8 mouse cellular contexts compared by ENCODE assay signal in the genomic region with DNA sequence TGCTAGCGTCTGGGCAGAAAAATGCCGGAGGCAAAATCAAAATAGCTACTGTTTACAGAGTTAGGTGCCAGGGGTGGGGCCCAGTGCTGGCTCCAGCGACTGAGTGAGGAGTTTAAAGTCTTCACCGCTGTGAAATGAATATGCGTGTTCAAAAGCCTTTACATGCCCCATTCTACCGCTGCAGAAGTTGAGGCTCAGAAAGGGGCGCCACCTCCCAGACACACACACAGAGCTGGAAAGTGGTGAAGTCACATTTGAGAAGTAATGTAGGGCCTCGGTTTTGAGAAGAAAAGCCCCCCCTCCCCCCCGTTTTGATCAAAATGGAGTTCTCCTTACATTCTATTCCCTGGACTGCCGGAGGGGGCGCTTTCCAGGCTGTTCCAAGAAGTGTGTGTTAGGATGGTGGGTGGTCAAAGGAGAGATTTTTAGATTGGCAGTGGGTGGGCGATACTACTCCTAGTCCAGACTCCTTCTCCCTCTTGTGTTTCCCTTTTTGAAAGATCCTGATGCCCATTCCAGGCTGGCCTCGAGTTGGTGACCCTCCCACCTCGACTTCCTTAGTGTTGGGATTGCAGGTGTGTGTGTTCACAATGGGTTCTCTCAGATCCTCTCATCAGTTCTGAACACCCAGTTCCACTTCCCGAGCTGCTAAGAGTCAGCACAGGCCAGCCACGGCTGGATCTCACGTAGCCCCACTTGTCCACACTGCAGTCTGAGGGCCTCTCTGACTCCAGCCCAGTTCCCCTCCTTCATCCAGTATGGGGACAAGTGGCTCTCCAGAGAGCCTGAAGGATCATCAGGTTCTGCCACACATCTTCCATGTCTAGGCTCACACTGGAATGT.
DNase-seq lines count a peak whose midpoint lies in the region; ATAC-seq and TF ChIP-seq lines count a peak whose summit lies in the region.

No protein-coding gene starts in this region.

- H3K27ac ChIP-seq in heart, embryonic 16.5 days (ENCODE audit: low read length): no peak overlapping the region
- no peak overlapping the region for H3K27ac ChIP-seq in embryonic facial prominence, embryonic 14.5 days (replicated peaks; ENCODE audit: low read depth, low read length)
- H3K27ac ChIP-seq in limb, embryonic 12.5 days: no peak overlapping the region
- H3K27ac ChIP-seq in midbrain, postnatal 0 days (ENCODE audit: low read depth, low read length): no peak overlapping the region

- no peak for ATAC-seq in heart, embryonic 16.5 days (replicated peaks; ENCODE audit: extremely low read depth, insufficient read depth, low FRiP score)
- no peak for ATAC-seq in embryonic facial prominence, embryonic 14.5 days (ENCODE audit: low read depth)
- ATAC-seq in limb, embryonic 12.5 days (ENCODE audit: insufficient number of reproducible peaks, insufficient read depth, low FRiP score, low TSS enrichment, low read depth): no peak
- no peak for ATAC-seq in midbrain, postnatal 0 days (ENCODE audit: low FRiP score)

- peak overlapping the region; percentile 28 for H3K4me2 ChIP-seq in heart, embryonic 16.5 days (ENCODE audit: low read depth, low read length)
- H3K4me2 ChIP-seq in embryonic facial prominence, embryonic 14.5 days (ENCODE audit: low read depth, low read length): peak overlapping the region; percentile 39
- peak overlapping the region; percentile 48 for H3K4me2 ChIP-seq in limb, embryonic 12.5 days
- no peak overlapping the region; the same call in 1 of the 2 replicates for H3K4me2 ChIP-seq in midbrain, postnatal 0 days (ENCODE audit: low read depth, low read length, poor library complexity, severe bottlenecking)

- no peak for DNase-seq in heart, adult 8-10 months (ENCODE audit: low spot score)
- DNase-seq in embryonic facial prominence, embryonic 14.5 days (ENCODE audit: low spot score): no peak
- DNase-seq in midbrain, postnatal 0 days (ENCODE audit: low spot score): peak; percentile 34
- no peak for DNase-seq in layer of hippocampus, adult 9-11 months
- DNase-seq in right cerebral cortex, adult 2 months (ENCODE audit: low spot score in 2 of 2): no peak
- DNase-seq in spleen, postnatal 14 days (ENCODE audit: low spot score in 2 of 2): no peak

- 27% methylated on average over 17 of the region's 17 CpGs for WGBS in heart, embryonic 16.5 days
- 25% methylated on average over 16 of the region's 17 CpGs for WGBS in embryonic facial prominence, embryonic 14.5 days
- 24% methylated on average over 17 of the region's 17 CpGs for WGBS in limb, embryonic 12.5 days
- WGBS in midbrain, postnatal 0 days: 24% methylated on average over 17 of the region's 17 CpGs

- peaks cover 61% of the 10 kb centered on the region for H3K27me3 ChIP-seq in heart, embryonic 16.5 days (ENCODE audit: control insufficient read depth, insufficient read depth, low read length)
- H3K27me3 ChIP-seq in embryonic facial prominence, embryonic 14.5 days (replicated peaks; ENCODE audit: control insufficient read depth, insufficient read depth, low read length): peaks cover 43% of the 10 kb centered on the region
- peaks cover 54% of the 10 kb centered on the region for H3K27me3 ChIP-seq in limb, embryonic 12.5 days
- H3K27me3 ChIP-seq in midbrain, postnatal 0 days (ENCODE audit: insufficient read depth, low read length): peaks cover 11% of the 10 kb centered on the region; the same call in 1 of the 2 replicates

- 0 out of 2 replicates have a peak, but pooled peaks cover 2% of the 10 kb centered on the region for H3K9me3 ChIP-seq in heart, embryonic 16.5 days (replicated peaks; ENCODE audit: control insufficient read depth, low read length)
- H3K9me3 ChIP-seq in embryonic facial prominence, embryonic 14.5 days (ENCODE audit: control insufficient read depth, low read length): peaks cover 3% of the 10 kb centered on the region; the same call in 1 of the 2 replicates
- peaks cover 8% of the 10 kb centered on the region; the same call in 1 of the 2 replicates for H3K9me3 ChIP-seq in limb, embryonic 12.5 days
- no peaks in the 10 kb centered on the region for H3K9me3 ChIP-seq in midbrain, postnatal 0 days (ENCODE audit: low read length)

- peak overlapping the region; percentile 20; the same call in 1 of the 2 replicates for H3K4me3 ChIP-seq in heart, embryonic 16.5 days (ENCODE audit: low read length)
- no peak overlapping the region for H3K4me3 ChIP-seq in embryonic facial prominence, embryonic 14.5 days (ENCODE audit: low read depth, low read length)
- H3K4me3 ChIP-seq in limb, embryonic 12.5 days (replicated peaks): 0 out of 2 replicates have a peak overlapping the region, but pooled peaks have one; percentile 13
- H3K4me3 ChIP-seq in midbrain, postnatal 0 days (ENCODE audit: low read depth, low read length): no peak overlapping the region

- peaks cover 17% of the 10 kb centered on the region for H3K4me1 ChIP-seq in heart, embryonic 16.5 days (ENCODE audit: control insufficient read depth, insufficient read depth, low read length)
- peaks cover 12% of the 10 kb centered on the region for H3K4me1 ChIP-seq in embryonic facial prominence, embryonic 14.5 days (ENCODE audit: control insufficient read depth, insufficient read depth, low read length)
- peaks cover 46% of the 10 kb centered on the region for H3K4me1 ChIP-seq in limb, embryonic 12.5 days (replicated peaks)
- H3K4me1 ChIP-seq in midbrain, postnatal 0 days (ENCODE audit: insufficient read depth, low read length): peaks cover 12% of the 10 kb centered on the region

- no peak overlapping the region for H3K9ac ChIP-seq in heart, embryonic 16.5 days (ENCODE audit: low read length)
- peak overlapping the region; percentile 35; the same call in 1 of the 2 replicates for H3K9ac ChIP-seq in embryonic facial prominence, embryonic 14.5 days (ENCODE audit: low read depth, low read length)
- H3K9ac ChIP-seq in limb, embryonic 12.5 days (replicated peaks): no peak overlapping the region
- no peak overlapping the region for H3K9ac ChIP-seq in midbrain, postnatal 0 days (replicated peaks; ENCODE audit: low read length, poor library complexity, severe bottlenecking)

- no peaks in the 10 kb centered on the region for H3K36me3 ChIP-seq in heart, embryonic 16.5 days (ENCODE audit: control insufficient read depth, insufficient read depth)
- H3K36me3 ChIP-seq in embryonic facial prominence, embryonic 14.5 days (ENCODE audit: control insufficient read depth, insufficient read depth, low read length): no peaks in the 10 kb centered on the region
- no peaks in the 10 kb centered on the region for H3K36me3 ChIP-seq in limb, embryonic 12.5 days
- H3K36me3 ChIP-seq in midbrain, postnatal 0 days (ENCODE audit: insufficient read depth, low read length): no peaks in the 10 kb centered on the region

- TF ChIP-seq CTCF in midbrain, postnatal 0 days (IDR thresholded peaks at IDR 0.05): peak; percentile 58

Comparison
In these comparisons a context has a peak if more than half of its experiments do, and no peak if none do; other contexts are left out.
1. H3K4me3 ChIP-seq: peak in heart, embryonic 16.5 days (single experiment) and limb, embryonic 12.5 days (single experiment); none in embryonic facial prominence, embryonic 14.5 days (single experiment) and midbrain, postnatal 0 days (single experiment).